Mouse (Mus musculus) spleen, postnatal 14 days (tissue): Measurements from ENCODE around the gene Skiv2l.
A peak's percentile ranks its signal among the peaks of the same experiment; 100 is the strongest.

ENCODE experiments used
- DNase-seq, 2 experiments: peaks; one replicate each; pipeline ENCODE4 v3.0.0; 2021 to 2022; ENCODE audit warnings: low spot score in 2 of 2

Gene Skiv2l

DNA sequence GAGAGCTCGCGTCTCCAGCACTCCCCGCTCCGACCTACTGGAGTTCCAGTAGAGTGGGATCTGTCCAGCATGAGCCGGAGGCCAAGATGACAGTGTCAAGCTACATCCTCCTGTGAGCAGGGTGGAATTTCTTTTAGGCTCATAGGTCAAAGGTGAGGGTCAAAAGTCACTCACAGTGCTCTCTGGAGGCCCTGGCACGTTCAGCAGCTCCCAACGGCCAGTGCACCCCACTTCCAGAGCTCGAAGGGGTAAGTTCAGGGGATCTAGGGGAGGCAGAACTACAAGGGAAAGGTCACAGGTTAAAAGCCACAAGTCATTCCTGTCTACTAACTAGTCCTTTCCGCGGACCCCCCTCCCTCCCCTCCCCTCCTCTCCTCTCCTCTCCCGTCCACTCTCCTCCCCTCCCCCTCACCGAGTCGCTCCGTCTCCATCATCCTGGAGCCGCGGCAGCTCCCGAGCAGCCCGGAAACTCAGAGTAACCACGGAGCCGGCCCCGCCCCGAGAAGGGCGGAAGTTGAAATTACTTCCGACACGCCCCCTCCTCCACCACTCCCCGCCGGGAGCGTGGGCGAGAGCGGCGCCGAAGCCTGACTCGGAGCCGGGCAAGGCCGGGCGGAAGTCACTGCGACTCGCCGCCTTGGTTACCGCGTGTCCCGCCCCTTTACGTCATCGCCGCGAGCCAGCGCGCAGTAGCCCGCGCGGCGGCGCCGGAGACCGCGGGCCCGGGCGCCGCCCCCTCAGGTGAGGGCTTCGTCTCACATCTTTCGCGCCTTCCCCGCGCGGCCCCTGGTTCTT, at the start of gene Skiv2l, which contains the start of gene Nelfe:
Gene Skiv2l, minus strand, starts transcription at position 489 of the 795 bp plus-strand sequence.
Gene Nelfe, plus strand, starts transcription at position 670 of the 795 bp plus-strand sequence.
- peak; percentile 95 to 99 for DNase-seq

DNA sequence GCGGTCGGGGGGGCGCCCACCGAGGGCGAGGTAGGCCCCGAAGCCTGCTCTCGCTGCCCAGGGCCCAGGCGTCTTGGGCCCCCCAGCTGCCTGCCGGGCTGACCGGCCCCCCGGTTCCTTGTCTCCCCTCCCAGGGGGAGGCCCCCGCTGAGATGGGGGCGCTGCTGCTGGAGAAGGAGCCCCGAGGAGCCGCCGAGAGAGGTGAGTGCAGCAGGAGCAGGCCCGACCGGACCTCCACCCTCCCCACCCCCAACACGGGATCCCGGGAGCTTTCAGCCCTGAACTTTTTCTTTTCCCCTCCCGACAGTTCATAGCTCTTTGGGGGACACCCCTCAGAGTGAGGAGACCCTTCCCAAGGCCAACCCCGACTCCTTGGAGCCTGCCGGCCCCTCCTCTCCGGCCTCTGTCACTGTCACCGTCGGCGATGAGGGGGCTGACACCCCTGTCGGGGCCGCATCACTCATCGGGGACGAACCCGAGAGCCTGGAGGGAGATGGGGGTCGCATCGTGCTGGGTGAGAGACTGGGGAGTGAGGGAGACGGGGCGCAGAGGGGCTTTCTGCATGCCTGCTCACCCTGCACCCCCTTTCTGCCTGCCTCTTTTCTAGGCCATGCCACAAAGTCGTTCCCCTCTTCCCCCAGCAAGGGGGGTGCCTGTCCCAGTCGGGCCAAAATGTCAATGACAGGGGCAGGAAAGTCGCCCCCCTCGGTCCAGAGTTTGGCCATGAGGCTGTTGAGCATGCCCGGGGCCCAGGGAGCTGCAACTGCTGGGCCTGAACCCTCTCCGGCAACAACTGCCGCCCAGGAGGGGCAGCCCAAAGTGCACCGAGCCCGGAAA, 49.3 kb upstream of the Skiv2l start:
- no peak for DNase-seq

DNA sequence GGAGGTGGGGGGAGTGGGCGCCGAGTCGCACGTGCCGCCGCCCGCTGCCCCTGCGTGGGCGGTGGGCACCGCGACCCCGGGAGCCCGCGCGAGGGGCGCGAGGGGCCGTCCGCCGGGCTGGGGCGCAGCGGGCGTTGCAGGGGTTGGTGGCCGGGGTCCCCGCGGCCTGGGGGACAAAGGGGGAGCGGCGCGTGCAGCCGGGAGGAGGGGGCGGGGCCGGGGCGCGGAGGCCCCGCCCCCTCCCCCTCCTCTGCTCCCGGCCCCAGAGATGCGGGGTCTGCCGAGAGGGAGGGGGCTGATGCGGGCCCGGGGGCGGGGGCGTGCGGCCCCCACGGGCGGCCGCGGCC, 48.7 kb upstream of the Skiv2l start:
- no peak for DNase-seq

DNA sequence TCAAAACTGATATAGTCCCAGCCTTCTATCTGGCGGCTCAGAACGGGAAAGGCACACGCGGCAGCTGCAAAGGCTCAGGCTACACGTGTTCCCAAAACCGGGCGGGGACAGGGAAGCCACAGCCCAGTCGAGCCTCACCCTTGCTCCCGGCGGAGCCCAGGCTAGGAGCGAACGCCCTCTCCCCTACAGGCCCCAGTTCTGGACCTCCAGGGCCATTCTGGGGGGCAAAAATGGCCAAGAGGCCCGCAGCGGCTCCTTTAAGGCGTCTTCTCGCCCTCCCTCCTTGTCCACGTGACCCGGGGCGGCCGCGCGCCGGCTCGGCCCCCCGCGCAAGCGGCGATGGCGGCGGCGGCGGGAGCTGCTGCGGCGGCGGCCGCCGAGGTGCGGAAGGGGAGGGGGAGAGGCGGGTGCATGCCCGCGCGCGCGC, 48.2 kb upstream of the Skiv2l start, which contains the start of the genes C2 and Ehmt2:
Gene C2, minus strand, starts transcription at position 106 of the 427 bp plus-strand sequence.
Gene Ehmt2, plus strand, starts transcription at position 310 of the 427 bp plus-strand sequence.
- DNase-seq = peak; percentile 45 to 60

DNA sequence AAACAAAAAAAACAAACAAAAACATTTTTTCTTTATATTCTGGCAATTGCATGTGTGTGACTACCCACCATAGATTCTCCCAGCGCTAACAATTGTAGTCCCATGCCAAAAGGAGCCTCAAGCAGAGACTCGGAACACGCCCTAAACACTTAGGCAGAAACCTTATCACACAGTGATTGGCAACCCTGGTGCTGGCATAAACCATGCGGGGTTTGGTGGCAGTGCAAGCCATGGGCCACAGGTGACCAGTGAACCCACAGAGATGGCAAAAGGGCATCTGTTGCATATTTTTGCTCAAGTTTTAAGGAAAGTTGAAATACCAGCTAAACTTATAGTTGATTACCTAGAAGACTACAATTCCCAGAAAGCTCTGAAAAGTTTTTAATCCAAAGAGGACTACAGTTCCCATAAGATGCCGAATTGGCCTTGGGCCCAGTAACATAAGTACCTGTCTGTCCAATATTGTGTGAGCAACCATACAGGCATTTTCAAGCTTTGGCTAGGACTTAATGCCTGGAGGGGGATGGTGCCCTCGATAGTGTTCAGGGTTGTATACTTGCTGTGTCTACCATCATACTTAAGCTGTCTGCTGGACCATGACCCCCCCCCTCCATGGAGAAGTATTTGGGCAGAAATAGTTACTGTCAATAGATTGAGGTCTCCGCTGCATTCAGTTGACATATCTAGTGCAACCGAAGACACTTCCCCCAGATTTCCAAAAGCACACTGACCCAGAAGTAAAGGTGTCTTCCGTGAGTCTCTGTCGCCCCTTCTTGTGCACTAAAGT, 47.6 kb upstream of the Skiv2l start:
- DNase-seq = no peak

DNA sequence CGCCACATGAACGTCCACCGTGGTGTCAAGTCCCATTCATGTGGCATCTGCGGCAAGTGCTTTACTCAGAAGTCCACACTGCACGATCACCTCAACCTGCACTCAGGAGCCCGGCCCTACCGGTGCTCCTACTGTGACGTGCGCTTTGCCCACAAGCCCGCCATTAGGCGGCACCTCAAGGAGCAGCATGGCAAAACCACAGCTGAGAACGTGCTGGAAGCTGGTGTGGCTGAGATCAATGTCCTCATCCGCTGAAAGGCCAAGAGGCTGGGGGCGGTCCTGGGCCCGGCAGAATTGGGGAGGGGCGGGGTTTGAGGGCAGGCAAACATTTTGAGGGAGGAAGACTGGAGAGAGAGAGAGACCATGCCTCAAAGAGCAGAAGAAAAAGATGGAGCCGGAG, 46.4 kb upstream of the Skiv2l start:
- no peak for DNase-seq

DNA sequence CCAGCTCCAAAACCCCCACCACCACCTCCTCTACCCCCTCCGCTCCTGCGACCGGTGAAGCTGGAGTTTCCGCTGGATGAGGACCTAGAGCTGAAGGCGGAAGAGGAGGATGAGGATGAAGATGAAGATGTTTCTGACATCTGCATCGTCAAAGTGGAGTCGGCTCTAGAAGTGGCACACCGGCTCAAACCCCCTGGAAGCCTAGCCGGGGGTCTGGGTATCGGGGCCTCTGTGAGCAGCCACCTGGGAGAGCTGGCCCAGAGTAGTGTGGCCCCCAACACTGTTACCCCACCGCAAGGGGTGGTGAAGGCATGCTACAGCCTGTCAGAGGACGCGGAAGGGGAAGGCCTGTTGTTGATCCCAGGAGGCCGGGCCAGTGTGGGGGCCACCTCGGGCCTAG, 45.7 kb upstream of the Skiv2l start:
- no peak for DNase-seq

DNA sequence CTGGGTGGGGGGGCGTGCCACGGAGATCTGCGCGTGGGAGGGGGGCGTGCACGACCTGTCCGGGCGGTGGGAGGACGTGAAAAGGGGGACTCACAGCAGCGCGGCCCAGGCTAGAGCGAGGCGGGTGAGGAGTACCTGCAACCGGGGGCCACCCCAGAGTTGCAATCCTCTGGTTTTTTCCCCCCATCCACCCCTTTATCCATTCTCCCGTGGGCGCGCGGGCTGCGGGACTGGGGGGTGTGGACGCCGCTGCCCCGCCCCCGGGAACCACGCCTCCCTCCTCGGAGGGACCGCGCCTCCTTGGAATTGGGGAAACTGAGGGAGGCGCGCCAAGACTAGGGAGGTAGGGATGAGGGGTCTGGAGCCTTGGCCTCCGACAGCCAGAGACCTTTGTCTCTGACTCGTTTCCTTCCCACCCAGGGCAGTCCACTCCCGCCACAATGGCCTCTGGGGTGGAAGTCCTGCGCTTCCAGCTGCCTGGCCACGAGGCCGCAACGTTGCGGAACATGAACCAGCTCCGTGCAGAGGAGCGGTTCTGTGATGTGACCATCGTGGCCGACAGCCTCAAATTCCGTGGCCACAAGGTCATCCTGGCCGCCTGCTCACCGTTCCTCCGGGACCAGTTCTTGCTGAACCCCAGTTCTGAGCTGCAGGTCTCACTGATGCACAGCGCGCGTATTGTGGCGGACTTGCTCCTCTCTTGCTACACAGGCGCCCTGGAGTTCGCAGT, 45.0 kb upstream of the Skiv2l start:
- DNase-seq = no peak

DNA sequence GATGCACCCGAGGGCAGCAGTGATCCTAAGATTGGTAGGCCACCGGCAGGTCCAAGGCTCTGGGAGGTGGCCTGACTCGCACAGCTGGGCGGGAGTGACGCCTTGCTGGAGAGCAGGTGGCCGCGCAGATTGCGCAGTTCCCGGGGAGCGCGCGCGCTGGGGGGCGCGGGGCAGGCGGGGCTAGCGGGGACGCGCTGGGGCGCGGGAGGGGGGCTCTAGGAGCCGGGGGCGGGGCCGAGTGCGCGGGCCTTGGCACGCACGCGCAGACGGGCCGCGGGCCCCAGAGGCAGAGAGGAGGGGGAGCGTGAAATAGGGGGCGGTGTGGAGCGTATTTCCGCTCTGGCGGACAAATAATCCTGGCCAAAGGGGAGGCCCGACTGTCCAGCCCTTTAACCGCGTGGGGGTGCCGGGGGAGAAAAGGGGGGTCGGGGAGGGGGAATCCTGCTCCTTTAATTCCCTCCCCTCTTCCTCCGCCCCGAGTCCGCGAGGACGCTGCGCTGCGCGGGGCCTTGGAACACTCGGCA, 44.1 kb upstream of the Skiv2l start:
- peak; percentile 77 to 84 for DNase-seq

DNA sequence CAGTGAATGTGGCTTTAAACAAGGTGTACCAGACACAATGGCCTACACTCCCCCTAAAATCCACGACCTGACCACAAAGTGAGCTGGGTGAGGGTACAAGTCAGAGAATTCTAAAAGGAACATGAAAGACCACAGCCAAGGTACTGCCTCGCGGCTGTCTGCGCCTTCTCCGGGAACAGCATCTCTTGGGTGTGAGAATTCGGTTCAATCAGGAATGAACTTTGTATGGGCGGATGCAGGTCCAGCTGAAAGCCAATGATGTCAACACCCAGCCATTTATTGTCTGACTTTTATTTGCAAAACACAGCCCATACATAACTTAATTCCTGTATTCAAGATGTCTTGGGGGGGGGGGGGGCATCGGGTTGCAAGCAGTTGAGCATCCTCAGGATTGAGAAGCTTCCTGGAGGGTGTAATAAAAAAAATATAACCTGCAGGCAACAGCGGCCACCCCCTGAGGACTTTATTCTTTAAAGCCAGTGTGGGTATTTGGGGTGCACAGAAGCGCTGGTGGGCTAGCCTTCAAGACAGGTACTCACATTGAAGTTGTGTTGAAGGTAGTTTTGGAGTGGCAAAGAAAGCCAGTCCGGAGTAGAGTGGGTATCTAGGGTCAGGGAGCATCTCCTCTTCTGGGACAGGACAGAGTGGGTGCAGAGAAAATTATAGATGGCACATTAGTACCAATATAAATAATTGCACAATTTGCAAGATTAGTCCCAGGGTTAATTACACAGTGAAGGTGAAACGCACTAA, 43.2 kb upstream of the Skiv2l start:
- no peak for DNase-seq

DNA sequence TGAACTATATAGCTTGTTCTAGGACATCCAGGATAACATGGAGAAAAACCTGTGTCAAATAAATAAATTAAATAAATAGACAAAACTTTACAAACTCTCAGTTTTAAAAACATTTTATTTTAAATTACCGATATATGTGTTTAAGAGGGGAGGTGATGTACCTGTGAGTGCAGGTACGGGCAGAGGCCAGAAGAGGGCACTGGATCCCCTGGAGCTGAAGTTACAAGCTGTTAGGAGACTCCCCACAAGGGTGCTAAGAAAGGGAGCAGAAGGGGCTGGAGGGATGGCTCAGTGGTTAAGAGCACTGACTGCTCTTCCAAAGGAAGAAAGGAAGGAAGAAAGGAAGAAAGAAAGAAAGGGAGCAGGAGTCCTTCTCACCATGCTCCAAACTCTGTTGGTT, 41.4 kb upstream of the Skiv2l start:
- no peak for DNase-seq

DNA sequence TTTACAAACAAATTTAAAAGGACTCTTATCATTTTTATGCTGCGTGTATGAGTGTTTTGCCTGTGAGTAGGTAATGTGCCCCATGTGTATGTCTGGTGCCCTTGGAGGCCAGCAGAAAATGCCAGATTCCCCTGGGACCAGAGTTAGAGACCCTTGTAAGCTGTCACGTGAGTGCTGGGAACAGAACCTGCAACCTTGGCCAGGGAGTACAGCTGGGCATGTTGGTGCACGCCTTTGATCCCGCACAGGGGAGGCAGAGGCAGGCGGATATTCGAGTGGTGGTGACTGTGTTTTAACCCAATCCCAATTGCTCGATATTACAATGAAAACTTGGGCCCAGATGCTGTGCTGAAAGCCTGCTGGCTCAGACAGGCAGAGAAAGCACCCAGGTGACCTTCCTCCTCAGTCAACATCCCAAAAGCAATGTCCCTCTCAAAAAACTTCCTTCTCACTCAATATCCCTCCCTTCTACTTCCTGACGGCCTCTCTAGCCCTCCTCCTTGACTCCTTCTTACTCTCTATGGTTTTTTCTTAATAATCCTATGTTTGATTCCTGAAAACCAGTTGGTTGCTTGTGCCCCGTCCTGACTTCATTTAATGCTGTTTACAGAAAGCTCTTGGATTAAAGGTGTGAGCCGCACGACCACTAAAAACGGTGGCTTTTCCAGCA, 40.2 kb upstream of the Skiv2l start:
- DNase-seq = no peak

DNA sequence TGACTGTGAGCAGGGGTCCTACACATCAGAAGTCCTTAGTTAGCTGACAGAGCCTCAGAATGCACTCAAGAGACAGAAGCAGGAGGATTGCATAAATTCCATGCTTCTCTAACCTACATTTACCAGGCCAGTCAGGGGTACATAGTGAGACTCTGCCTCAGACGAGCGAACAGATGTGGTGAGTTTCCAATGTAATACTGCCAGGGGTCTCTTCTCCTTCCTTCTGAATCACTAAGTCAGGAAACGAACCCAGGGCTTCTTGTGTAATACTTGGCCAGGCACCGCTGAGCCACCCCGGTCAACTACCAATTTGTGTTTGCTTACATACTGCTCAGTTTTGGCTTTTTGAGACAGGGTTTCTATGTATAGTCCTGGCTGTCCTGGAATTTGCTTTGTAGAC, 37.9 kb upstream of the Skiv2l start:
- DNase-seq = no peak

DNA sequence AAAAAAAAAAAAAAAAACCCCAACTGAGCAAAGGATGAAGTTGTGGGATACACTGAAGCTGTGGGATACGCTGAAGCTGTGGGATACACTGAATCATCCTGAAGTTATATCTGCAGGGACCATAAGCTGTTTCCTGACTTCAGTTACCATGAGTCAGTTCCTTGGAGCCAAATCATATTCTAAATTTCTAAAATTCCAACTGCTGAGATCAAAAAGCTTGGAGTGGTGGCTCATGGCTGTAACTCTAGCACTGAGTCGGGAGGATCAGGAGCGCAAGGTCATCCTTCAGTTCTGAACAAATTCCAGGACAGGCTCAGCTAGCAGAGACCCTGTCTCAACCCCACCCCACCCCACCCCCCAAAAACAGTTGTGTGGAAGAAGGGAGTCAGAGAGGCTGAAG, 35.6 kb upstream of the Skiv2l start:
- DNase-seq = no peak

DNA sequence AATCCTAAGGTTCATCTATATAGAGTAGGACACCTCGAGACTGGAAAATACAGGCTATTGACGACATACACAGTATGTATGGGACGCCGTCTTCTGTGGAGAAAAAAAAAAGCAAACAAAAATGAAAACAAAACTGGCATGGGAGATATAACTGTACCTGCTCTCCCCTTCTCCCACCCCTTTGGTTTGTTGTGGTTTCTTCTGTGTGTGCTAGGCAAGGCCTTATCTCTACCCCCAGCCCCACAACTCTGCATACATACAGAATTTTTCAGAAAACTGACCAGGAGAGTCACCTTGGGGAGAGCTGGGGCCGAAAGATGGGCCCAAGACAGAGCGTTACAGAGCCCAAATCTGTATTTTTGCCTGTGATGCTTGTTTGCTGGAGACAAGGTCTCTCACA, 34.7 kb upstream of the Skiv2l start:
- DNase-seq = no peak

DNA sequence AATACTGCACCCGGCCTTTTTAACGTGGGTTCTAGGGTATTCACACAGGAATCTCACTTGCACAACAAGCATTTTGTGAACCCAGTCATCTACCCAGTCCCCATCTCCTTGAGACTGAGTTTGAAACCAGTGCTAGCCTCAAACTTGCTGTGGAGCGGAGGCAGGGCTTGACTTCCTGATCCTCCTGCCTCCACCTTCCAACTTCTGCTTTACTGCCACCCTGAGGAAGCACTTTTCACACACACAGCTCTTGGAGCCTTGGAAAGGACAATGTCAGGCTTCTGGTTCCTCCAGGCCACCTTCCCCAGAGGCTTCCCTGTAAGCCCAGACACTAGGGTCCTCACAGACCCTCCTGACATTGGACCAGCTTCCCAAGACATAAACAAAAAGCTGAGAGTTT, 33.3 kb upstream of the Skiv2l start:
- DNase-seq = no peak

DNA sequence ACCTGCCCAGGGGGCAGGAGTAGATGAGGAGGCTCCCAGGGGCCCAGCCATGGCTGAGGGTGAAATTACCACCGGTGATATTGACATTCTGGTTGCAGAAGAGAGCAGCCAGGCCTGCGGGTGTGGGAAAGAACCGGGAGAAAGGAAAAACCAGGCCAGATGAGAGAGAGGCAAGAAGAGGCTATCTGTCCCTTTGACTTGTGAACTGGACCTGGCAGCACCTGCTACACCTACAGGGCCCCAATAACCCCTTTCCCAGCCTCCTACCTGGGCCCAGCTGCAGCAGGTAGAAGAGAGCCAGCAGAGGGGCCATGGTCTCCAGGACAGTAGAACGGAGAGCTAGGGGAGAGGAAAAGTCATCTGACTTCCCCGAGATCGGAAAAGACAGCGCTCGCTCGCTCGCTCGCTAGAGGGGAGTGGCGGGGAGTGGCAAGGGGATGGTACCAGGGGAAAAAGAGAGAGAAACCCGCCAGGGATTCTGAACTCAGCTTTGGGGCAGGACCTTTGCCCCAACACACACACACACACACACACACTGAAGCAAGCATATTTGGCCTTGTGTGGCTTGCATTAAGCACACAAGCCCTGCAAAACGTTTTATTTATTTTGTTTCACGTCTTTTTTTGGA, 31.8 kb upstream of the Skiv2l start, which contains the start of gene Gm20547:
Gene Gm20547, minus strand, starts transcription at position 360 of the 628 bp plus-strand sequence.
- DNase-seq = no peak

DNA sequence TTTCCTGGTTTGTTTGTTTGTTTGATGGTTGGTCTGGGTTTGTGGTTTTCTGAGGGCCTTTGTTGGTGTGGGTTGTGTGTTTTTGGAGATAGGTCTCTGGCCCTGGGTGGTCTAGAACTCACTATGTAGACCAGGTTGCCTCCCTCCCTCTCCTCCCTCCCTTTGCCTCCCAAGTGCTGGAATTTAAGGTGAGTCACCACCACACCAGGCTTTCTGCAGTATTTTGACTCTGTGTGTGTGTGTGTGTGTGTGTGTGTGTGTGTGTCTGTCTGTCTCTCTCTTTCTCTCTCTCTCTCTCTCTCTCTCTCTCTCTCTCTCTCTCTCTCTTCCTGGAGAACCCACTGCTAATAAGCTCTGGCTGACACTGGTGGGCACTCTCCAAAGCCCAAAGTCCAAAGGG, 31.2 kb upstream of the Skiv2l start:
- DNase-seq = no peak

DNA sequence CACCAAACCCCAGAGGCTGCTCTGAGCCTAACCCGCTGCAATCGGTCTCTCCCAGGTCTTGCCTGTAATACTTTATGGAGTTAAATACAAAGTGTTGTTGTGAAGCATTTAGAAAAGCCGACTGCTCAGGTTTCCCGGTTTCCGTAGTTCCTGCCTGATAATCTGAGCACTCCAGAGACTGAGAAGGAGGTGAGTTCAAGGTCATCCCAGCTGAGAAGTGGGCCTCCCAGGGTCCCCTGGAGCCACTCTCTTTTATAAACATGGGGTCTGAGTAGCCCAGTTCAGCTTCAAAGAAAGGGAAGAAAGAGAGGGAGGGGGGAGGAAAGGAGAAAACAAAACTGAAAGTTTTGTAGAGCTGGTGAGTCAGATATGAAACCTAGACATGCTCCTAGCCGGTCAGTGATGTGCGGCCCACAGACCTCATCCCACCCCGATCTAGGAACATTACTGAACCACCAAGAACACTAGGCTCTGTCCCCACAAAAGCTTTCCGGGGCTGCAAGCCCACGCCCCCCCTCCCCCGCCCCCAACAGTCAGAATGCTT, 29.4 kb upstream of the Skiv2l start, which contains the start of gene Zbtb12:
Gene Zbtb12, plus strand, starts transcription at position 148 of the 544 bp plus-strand sequence.
- DNase-seq = no peak
